Mouse (Mus musculus) thymus, postnatal 4 days (tissue): Measurements from ENCODE around the gene Vasp.

Source experiments
- DNase-seq: peaks from one replicate; pipeline ENCODE4 v3.0.0; 2021

The Vasp gene

GRCm38 (mm10) chr7:19208201-19208910, 63.3 kb downstream of the Vasp start:
- no peak for DNase-seq
